Mouse (Mus musculus) stomach, embryonic 15.5 days (tissue): ENCODE results near the gene Chst11. TPM values are rescaled to one million over a fixed set of nuclear protein-coding genes. Genes with fewer than 3 reads are reported as not detected.

Experiments
- ATAC-seq: fragments of 200-750 bp; cut with Nextera tagmentation; 2 replicates; pipeline ENCODE4 v1.8.0; 2017; ENCODE audit warnings: low read depth, moderate number of reproducible peaks, moderate TSS enrichment; ENCODE audit not compliant: insufficient read depth, low FRiP score
- H3K27ac ChIP-seq: fragments of 300-500 bp; sonication (generic); 2 replicates; pipeline ENCODE4 v1.5.1; 2015; ENCODE audit warnings: mild to moderate bottlenecking, inconsistent platforms
- H3K27me3 ChIP-seq: fragments of 300-500 bp; sonication (generic); replicated peaks from 2 replicates; pipeline ENCODE4 v1.6.1; 2015; ENCODE audit warnings: inconsistent platforms
- H3K36me3 ChIP-seq: fragments of 300-500 bp; sonication (generic); 2 replicates; pipeline ENCODE4 v1.6.1; 2015; ENCODE audit warnings: inconsistent platforms
- H3K4me1 ChIP-seq: fragments of 300-500 bp; sonication (generic); 2 replicates; pipeline ENCODE4 v1.6.1; 2015; ENCODE audit warnings: inconsistent platforms
- H3K4me2 ChIP-seq: fragments of 300-500 bp; sonication (generic); 2 replicates; pipeline ENCODE4 v1.6.1; 2015; ENCODE audit warnings: mild to moderate bottlenecking, inconsistent platforms
- H3K4me3 ChIP-seq: fragments of 300-500 bp; sonication (generic); replicated peaks from 2 replicates; pipeline ENCODE4 v1.5.1; 2015; ENCODE audit warnings: inconsistent platforms
- H3K9ac ChIP-seq: fragments of 300-500 bp; sonication (generic); 2 replicates; pipeline ENCODE4 v1.6.1; 2015; ENCODE audit warnings: inconsistent platforms
- H3K9me3 ChIP-seq: fragments of 300-500 bp; sonication (generic); 2 replicates; pipeline ENCODE4 v1.6.1; 2016; ENCODE audit warnings: inconsistent platforms
- WGBS: fragments of 180-500 bp; shearing (Covaris S2); methylation state at CpG from one replicate; pipeline ENCODE4 v1.1.7; 2015; 5-methylcytosine and 5-hydroxymethylcytosine counted together
- polyA plus RNA-seq: library from polyadenylated mRNA; unstranded; fragments of >200 nt; fragmentation: Nextera tagmentation; extraction: Ambion mirVana; gene quantifications from 2 replicates; pipeline ENCODE4 v1.2.1, GENCODE M21; 2015

Chst11 gene
- polyA plus RNA-seq, 1 experiment from 2014 or later: 1.4 TPM

GRCm38 (mm10) chr10:83189071-83189470, 203.8 kb downstream of the Chst11 start:
- Histone ChIP-seq H3K9me3 (no peaks in the 10 kb centered on the region), H3K27me3 (no peaks in the 10 kb centered on the region; the same call in 1 of the 2 replicates), H3K27ac (no peak overlapping the region), H3K36me3 (no peaks in the 10 kb centered on the region), H3K4me3 (no peak overlapping the region), H3K4me1 (peaks cover 10% of the 10 kb centered on the region), H3K4me2 (no peak overlapping the region), H3K9ac (no peak overlapping the region)
- WGBS: 90% methylated on average over 5 of the region's 5 CpGs
- no peak for ATAC-seq

GRCm38 (mm10) chr10:83191476-83191875, 206.2 kb downstream of the Chst11 start:
- Histone ChIP-seq H3K4me1 (0 out of 2 replicates have a peak, but pooled peaks cover 3% of the 10 kb centered on the region), H3K4me2 (no peak overlapping the region), H3K27ac (no peak overlapping the region), H3K9ac (no peak overlapping the region), H3K4me3 (no peak overlapping the region), H3K9me3 (no peaks in the 10 kb centered on the region), H3K27me3 (no peaks in the 10 kb centered on the region; the same call in 1 of the 2 replicates), H3K36me3 (no peaks in the 10 kb centered on the region)
- WGBS: 94% methylated on average over 17 of the region's 17 CpGs
- ATAC-seq: no peak

GRCm38 (mm10) chr10:83191982-83192381, 206.7 kb downstream of the Chst11 start:
- Histone ChIP-seq H3K4me2 (no peak overlapping the region), H3K4me3 (no peak overlapping the region), H3K27me3 (no peaks in the 10 kb centered on the region; the same call in 1 of the 2 replicates), H3K36me3 (no peaks in the 10 kb centered on the region), H3K9me3 (no peaks in the 10 kb centered on the region), H3K4me1 (0 out of 2 replicates have a peak, but pooled peaks cover 2% of the 10 kb centered on the region), H3K9ac (no peak overlapping the region), H3K27ac (no peak overlapping the region)
- WGBS: 63% methylated on average over 6 of the region's 6 CpGs
- ATAC-seq: no peak

- H3K27ac ChIP-seq: no peak overlapping the region
- no peaks in the 10 kb centered on the region for H3K36me3 ChIP-seq
- H3K4me1 ChIP-seq: no peaks in the 10 kb centered on the region
- H3K9ac ChIP-seq: no peak overlapping the region
- WGBS: 56% methylated on average over 11 of the region's 11 CpGs
- H3K27me3 ChIP-seq: no peaks in the 10 kb centered on the region; the same call in 1 of the 2 replicates
- no peak overlapping the region for H3K4me2 ChIP-seq
- H3K9me3 ChIP-seq: no peaks in the 10 kb centered on the region
- H3K4me3 ChIP-seq: no peak overlapping the region
- no peak for ATAC-seq
Observed at GRCm38 (mm10) chr10:83197690-83198336, 212.5 kb downstream of the Chst11 start.

GRCm38 (mm10) chr10:83198692-83199091, 213.4 kb downstream of the Chst11 start:
- H3K9ac ChIP-seq: no peak overlapping the region
- H3K4me3 ChIP-seq: no peak overlapping the region
- no peaks in the 10 kb centered on the region; the same call in 1 of the 2 replicates for H3K27me3 ChIP-seq
- no peak overlapping the region for H3K4me2 ChIP-seq
- H3K9me3 ChIP-seq: no peaks in the 10 kb centered on the region
- 54% methylated on average over 5 of the region's 5 CpGs for WGBS
- no peak overlapping the region for H3K27ac ChIP-seq
- no peaks in the 10 kb centered on the region for H3K36me3 ChIP-seq
- H3K4me1 ChIP-seq: no peaks in the 10 kb centered on the region
- no peak for ATAC-seq

- 82% methylated on average over 9 of the region's 9 CpGs for WGBS
- Histone ChIP-seq H3K27ac (no peak overlapping the region), H3K4me3 (no peak overlapping the region), H3K27me3 (no peaks in the 10 kb centered on the region), H3K9ac (no peak overlapping the region), H3K9me3 (no peaks in the 10 kb centered on the region), H3K36me3 (no peaks in the 10 kb centered on the region), H3K4me1 (no peaks in the 10 kb centered on the region), H3K4me2 (no peak overlapping the region)
- no peak for ATAC-seq
Observed at GRCm38 (mm10) chr10:83199290-83199689, 214.0 kb downstream of the Chst11 start.

- no peak overlapping the region for H3K9ac ChIP-seq
- WGBS: 91% methylated on average over 7 of the region's 7 CpGs
- no peak overlapping the region for H3K4me2 ChIP-seq
- H3K27me3 ChIP-seq: no peaks in the 10 kb centered on the region
- no peak for ATAC-seq
- no peaks in the 10 kb centered on the region for H3K36me3 ChIP-seq
- H3K4me1 ChIP-seq: no peaks in the 10 kb centered on the region
- H3K27ac ChIP-seq: no peak overlapping the region
- no peak overlapping the region for H3K4me3 ChIP-seq
- no peaks in the 10 kb centered on the region for H3K9me3 ChIP-seq
Observed at GRCm38 (mm10) chr10:83201525-83201924, 216.2 kb downstream of the Chst11 start.

- Histone ChIP-seq H3K9ac (no peak overlapping the region), H3K27ac (no peak overlapping the region), H3K4me3 (no peak overlapping the region), H3K4me1 (0 out of 2 replicates have a peak, but pooled peaks cover 5% of the 10 kb centered on the region), H3K36me3 (no peaks in the 10 kb centered on the region), H3K4me2 (no peak overlapping the region), H3K27me3 (no peaks in the 10 kb centered on the region), H3K9me3 (no peaks in the 10 kb centered on the region)
- ATAC-seq: no peak
- WGBS: 85% methylated on average over 14 of the region's 14 CpGs
Observed at GRCm38 (mm10) chr10:83202906-83203702, 217.8 kb downstream of the Chst11 start.

GRCm38 (mm10) chr10:83208436-83208835, 223.1 kb downstream of the Chst11 start:
- Histone ChIP-seq H3K9me3 (no peaks in the 10 kb centered on the region), H3K27ac (no peak overlapping the region), H3K27me3 (no peaks in the 10 kb centered on the region), H3K9ac (no peak overlapping the region), H3K36me3 (no peaks in the 10 kb centered on the region), H3K4me2 (no peak overlapping the region), H3K4me3 (no peak overlapping the region), H3K4me1 (0 out of 2 replicates have a peak, but pooled peaks cover 5% of the 10 kb centered on the region)
- ATAC-seq: no peak
- 60% methylated on average over 7 of the region's 7 CpGs for WGBS

GRCm38 (mm10) chr10:83209388-83209787, 224.1 kb downstream of the Chst11 start:
- H3K27ac ChIP-seq: no peak overlapping the region
- no peak for ATAC-seq
- no peaks in the 10 kb centered on the region for H3K9me3 ChIP-seq
- H3K4me1 ChIP-seq: 0 out of 2 replicates have a peak, but pooled peaks cover 5% of the 10 kb centered on the region
- no peak overlapping the region for H3K4me3 ChIP-seq
- H3K4me2 ChIP-seq: no peak overlapping the region
- H3K27me3 ChIP-seq: no peaks in the 10 kb centered on the region
- 64% methylated on average over 12 of the region's 12 CpGs for WGBS
- no peaks in the 10 kb centered on the region for H3K36me3 ChIP-seq
- H3K9ac ChIP-seq: no peak overlapping the region

GRCm38 (mm10) chr10:83210122-83210521, 224.8 kb downstream of the Chst11 start:
- no peak for ATAC-seq

GRCm38 (mm10) chr10:83210968-83211583, 225.8 kb downstream of the Chst11 start:
- Histone ChIP-seq H3K9me3 (no peaks in the 10 kb centered on the region), H3K27me3 (no peaks in the 10 kb centered on the region), H3K4me3 (no peak overlapping the region), H3K4me1 (0 out of 2 replicates have a peak, but pooled peaks cover 5% of the 10 kb centered on the region), H3K36me3 (no peaks in the 10 kb centered on the region), H3K4me2 (no peak overlapping the region), H3K27ac (no peak overlapping the region), H3K9ac (no peak overlapping the region)
- ATAC-seq: no peak
- 54% methylated on average over 6 of the region's 6 CpGs for WGBS

More at GRCm38 (mm10) chr10:83210122-83210521, 224.8 kb downstream of the Chst11 start:
- Histone ChIP-seq H3K27me3 (no peaks in the 10 kb centered on the region), H3K4me1 (0 out of 2 replicates have a peak, but pooled peaks cover 5% of the 10 kb centered on the region), H3K9me3 (no peaks in the 10 kb centered on the region), H3K4me3 (no peak overlapping the region), H3K4me2 (no peak overlapping the region), H3K36me3 (no peaks in the 10 kb centered on the region), H3K27ac (no peak overlapping the region), H3K9ac (no peak overlapping the region)
- 73% methylated on average over 16 of the region's 16 CpGs for WGBS
